Mouse (Mus musculus): ENCODE results near the gene Cpn1. TPM values are rescaled to one million over a fixed set of nuclear protein-coding genes. Genes with fewer than 3 reads are reported as not detected.
A peak's percentile ranks its signal among the peaks of the same experiment; 100 is the strongest.

Gene Cpn1
- polyA plus RNA-seq, 1 experiment from 2014 or later: 45.3 TPM

GRCm38 (mm10) chr19:43968436-43969026 is 17.8 kb downstream of the Cpn1 start:
- no peak overlapping the region for H3K4me2 ChIP-seq (replicated peaks; ENCODE audit: low read depth)
- no peak overlapping the region for H3K27ac ChIP-seq (replicated peaks)
- no peak overlapping the region for H3K9ac ChIP-seq (ENCODE audit: low read length)
- H3K9me3 ChIP-seq (ENCODE audit: control insufficient read depth, low read length): no peaks in the 10 kb centered on the region
- no peak for DNase-seq (ENCODE audit: low spot score)
- H3K27me3 ChIP-seq (ENCODE audit: control insufficient read depth, insufficient read depth, low read length): no peaks in the 10 kb centered on the region
- TF ChIP-seq CTCF (IDR thresholded peaks at IDR 0.05; ENCODE audit: low read depth) (no peak), EP300 (optimal IDR thresholded peaks at IDR 0.05) (no peak)
- WGBS: 74% methylated on average over 8 of the region's 11 CpGs
- ATAC-seq (ENCODE audit: low FRiP score, low TSS enrichment): no peak
- H3K36me3 ChIP-seq (ENCODE audit: control insufficient read depth, insufficient read depth, low read length): no peaks in the 10 kb centered on the region
- no peaks in the 10 kb centered on the region for H3K4me1 ChIP-seq (replicated peaks; ENCODE audit: control insufficient read depth, insufficient read depth)
- H3K4me3 ChIP-seq (ENCODE audit: low read depth, low read length): no peak overlapping the region

- no peaks in the 10 kb centered on the region for H3K4me1 ChIP-seq (replicated peaks; ENCODE audit: control insufficient read depth, insufficient read depth)
- H3K27ac ChIP-seq (replicated peaks): no peak overlapping the region
- H3K36me3 ChIP-seq (ENCODE audit: control insufficient read depth, insufficient read depth, low read length): no peaks in the 10 kb centered on the region
- H3K9me3 ChIP-seq (ENCODE audit: control insufficient read depth, low read length): no peaks in the 10 kb centered on the region
- H3K27me3 ChIP-seq (ENCODE audit: control insufficient read depth, insufficient read depth, low read length): no peaks in the 10 kb centered on the region
- WGBS: 65% methylated on average over 2 of the region's 2 CpGs
- no peak for TF ChIP-seq EP300 (optimal IDR thresholded peaks at IDR 0.05)
- no peak for TF ChIP-seq CTCF (IDR thresholded peaks at IDR 0.05; ENCODE audit: low read depth)
- no peak for ATAC-seq (ENCODE audit: low FRiP score, low TSS enrichment)
- no peak overlapping the region for H3K9ac ChIP-seq (ENCODE audit: low read length)
- no peak for DNase-seq (ENCODE audit: low spot score)
- H3K4me3 ChIP-seq (ENCODE audit: low read depth, low read length): no peak overlapping the region
- H3K4me2 ChIP-seq (replicated peaks; ENCODE audit: low read depth): no peak overlapping the region
These were observed 19.9 kb downstream of the Cpn1 start for GRCm38 (mm10) chr19:43966481-43966880.

GRCm38 (mm10) chr19:43965496-43966085 is 20.8 kb downstream of the Cpn1 start:
- Histone ChIP-seq H3K4me2 (replicated peaks; ENCODE audit: low read depth) (no peak overlapping the region), H3K4me3 (ENCODE audit: low read depth, low read length) (no peak overlapping the region), H3K27me3 (ENCODE audit: control insufficient read depth, insufficient read depth, low read length) (no peaks in the 10 kb centered on the region), H3K4me1 (replicated peaks; ENCODE audit: control insufficient read depth, insufficient read depth) (no peaks in the 10 kb centered on the region), H3K36me3 (ENCODE audit: control insufficient read depth, insufficient read depth, low read length) (no peaks in the 10 kb centered on the region), H3K9ac (ENCODE audit: low read length) (no peak overlapping the region), H3K27ac (replicated peaks) (no peak overlapping the region), H3K9me3 (ENCODE audit: control insufficient read depth, low read length) (no peaks in the 10 kb centered on the region)
- no peak for TF ChIP-seq CTCF (IDR thresholded peaks at IDR 0.05; ENCODE audit: low read depth)
- no peak for TF ChIP-seq EP300 (optimal IDR thresholded peaks at IDR 0.05)
- DNase-seq (ENCODE audit: low spot score): no peak
- ATAC-seq (ENCODE audit: low FRiP score, low TSS enrichment): no peak
- WGBS: 71% methylated on average over 11 of the region's 11 CpGs

GRCm38 (mm10) chr19:43962795-43963194 is 23.6 kb downstream of the Cpn1 start:
- ATAC-seq (ENCODE audit: low FRiP score, low TSS enrichment) (no peak), DNase-seq (ENCODE audit: low spot score) (no peak)
- H3K9ac ChIP-seq (ENCODE audit: low read length): no peak overlapping the region
- H3K4me1 ChIP-seq (replicated peaks; ENCODE audit: control insufficient read depth, insufficient read depth): no peaks in the 10 kb centered on the region
- TF ChIP-seq EP300 (optimal IDR thresholded peaks at IDR 0.05) (no peak), CTCF (IDR thresholded peaks at IDR 0.05; ENCODE audit: low read depth) (no peak)
- no peaks in the 10 kb centered on the region for H3K36me3 ChIP-seq (ENCODE audit: control insufficient read depth, insufficient read depth, low read length)
- H3K9me3 ChIP-seq (ENCODE audit: control insufficient read depth, low read length): no peaks in the 10 kb centered on the region
- no peak overlapping the region for H3K27ac ChIP-seq (replicated peaks)
- no peaks in the 10 kb centered on the region for H3K27me3 ChIP-seq (ENCODE audit: control insufficient read depth, insufficient read depth, low read length)
- H3K4me2 ChIP-seq (replicated peaks; ENCODE audit: low read depth): no peak overlapping the region
- 57% methylated on average over 9 of the region's 9 CpGs for WGBS
- no peak overlapping the region for H3K4me3 ChIP-seq (ENCODE audit: low read depth, low read length)

GRCm38 (mm10) chr19:43961185-43961584 is 25.2 kb downstream of the Cpn1 start:
- TF ChIP-seq CTCF (IDR thresholded peaks at IDR 0.05; ENCODE audit: low read depth) (peak; percentile 65), EP300 (optimal IDR thresholded peaks at IDR 0.05) (no peak)
- Histone ChIP-seq H3K4me3 (ENCODE audit: low read depth, low read length) (no peak overlapping the region), H3K9me3 (ENCODE audit: control insufficient read depth, low read length) (no peaks in the 10 kb centered on the region), H3K27ac (replicated peaks) (no peak overlapping the region), H3K4me1 (replicated peaks; ENCODE audit: control insufficient read depth, insufficient read depth) (no peaks in the 10 kb centered on the region), H3K36me3 (ENCODE audit: control insufficient read depth, insufficient read depth, low read length) (no peaks in the 10 kb centered on the region), H3K9ac (ENCODE audit: low read length) (no peak overlapping the region), H3K4me2 (replicated peaks; ENCODE audit: low read depth) (no peak overlapping the region), H3K27me3 (ENCODE audit: control insufficient read depth, insufficient read depth, low read length) (no peaks in the 10 kb centered on the region)
- DNase-seq (ENCODE audit: low spot score): no peak
- no peak for ATAC-seq (ENCODE audit: low FRiP score, low TSS enrichment)
- WGBS: 94% methylated on average over 2 of the region's 2 CpGs

- Histone ChIP-seq H3K4me1 (replicated peaks; ENCODE audit: control insufficient read depth, insufficient read depth) (no peaks in the 10 kb centered on the region), H3K27ac (replicated peaks) (no peak overlapping the region), H3K36me3 (ENCODE audit: control insufficient read depth, insufficient read depth, low read length) (no peaks in the 10 kb centered on the region), H3K4me3 (ENCODE audit: low read depth, low read length) (no peak overlapping the region), H3K9ac (ENCODE audit: low read length) (no peak overlapping the region), H3K9me3 (ENCODE audit: control insufficient read depth, low read length) (no peaks in the 10 kb centered on the region), H3K27me3 (ENCODE audit: control insufficient read depth, insufficient read depth, low read length) (no peaks in the 10 kb centered on the region), H3K4me2 (replicated peaks; ENCODE audit: low read depth) (no peak overlapping the region)
- WGBS: 84% methylated on average over 11 of the region's 11 CpGs
- peak; percentile 35; the same call in 1 of the 2 replicates for ATAC-seq (ENCODE audit: low FRiP score, low TSS enrichment)
- no peak for DNase-seq (ENCODE audit: low spot score)
- TF ChIP-seq CTCF (IDR thresholded peaks at IDR 0.05; ENCODE audit: low read depth) (no peak), EP300 (optimal IDR thresholded peaks at IDR 0.05) (no peak)
These were observed 26.3 kb downstream of the Cpn1 start for GRCm38 (mm10) chr19:43960014-43960413.
